Mouse (Mus musculus) CH12.LX (cell line): ENCODE measurements at regions not wholly inside any gene's neighbourhood (a gene's known extent, or its start where the extent isn't known, plus 50 kb on each side); places are given as distances from the start of the nearest gene placed in this dataset.
"Not testable (repeated sequence)": the region's sequence is repeated elsewhere in the genome, so short reads cannot be mapped to it uniquely, and the experiment has no call there.

Experiments
- DNase-seq: peaks from one replicate; pipeline ENCODE4 v3.0.0-alpha.2; 2013; ENCODE audit errors: extremely low read depth
- H3K27ac ChIP-seq: 2 replicates; pipeline ENCODE4 v1.5.1; 2012; ENCODE audit warnings: low read depth, mild to moderate bottlenecking, control low read depth, moderate library complexity; ENCODE audit not compliant: insufficient read depth
- H3K27me3 ChIP-seq: replicated peaks from 2 replicates; pipeline ENCODE3; 2012; ENCODE audit warnings: inconsistent platforms
- H3K36me3 ChIP-seq, 2 experiments: replicated peaks in 1 of 2; 2 replicates each; pipeline versions ENCODE3 to v1.6.1; 2012; ENCODE audit warnings: inconsistent platforms in 1 of 2, low read length in 1 of 2, mild to moderate bottlenecking in 1 of 2, mixed read lengths in 1 of 2, moderate library complexity in 1 of 2; ENCODE audit not compliant: control insufficient read depth in 1 of 2, insufficient read depth in 1 of 2
- H3K4me1 ChIP-seq, 2 experiments: 2 replicates each; pipeline ENCODE4 v1.6.1; 2012; ENCODE audit warnings: inconsistent platforms in 1 of 2, moderate library complexity in 1 of 2; ENCODE audit not compliant: insufficient read depth in 2 of 2, control insufficient read depth in 1 of 2
- H3K4me2 ChIP-seq: 2 replicates; pipeline ENCODE4 v1.6.1; 2012; ENCODE audit warnings: low read depth, mild to moderate bottlenecking, control low read depth; ENCODE audit not compliant: poor library complexity, insufficient read depth, severe bottlenecking
- H3K4me3 ChIP-seq, 3 experiments: fragments of 150-350 bp in 1 of 3; sonication (generic) in 1 of 3; replicated peaks in 1 of 3; 2 replicates each; pipeline versions ENCODE3 to v1.5.1; 2011 to 2012; ENCODE audit warnings: low read depth in 2 of 3, low read length in 2 of 3, mild to moderate bottlenecking in 2 of 3, moderate library complexity in 2 of 3, control low read depth in 1 of 3, improper control_type of control experiment in 1 of 3, inconsistent platforms in 1 of 3, mixed read lengths in 1 of 3; ENCODE audit not compliant: poor library complexity in 1 of 3
- H3K79me2 ChIP-seq: replicated peaks from 2 replicates; pipeline ENCODE4 v1.6.1; 2012; ENCODE audit warnings: mild to moderate bottlenecking, moderate library complexity; ENCODE audit not compliant: control insufficient read depth, poor library complexity, insufficient read depth, severe bottlenecking; ENCODE audit errors: extremely low read depth
- H3K9ac ChIP-seq: 2 replicates; pipeline ENCODE4 v1.6.1; 2012; ENCODE audit warnings: low read depth, mild to moderate bottlenecking, control low read depth, moderate library complexity; ENCODE audit not compliant: insufficient read depth
- H3K9me3 ChIP-seq: replicated peaks from 2 replicates; pipeline ENCODE3; 2012; ENCODE audit warnings: low read length, inconsistent platforms, mixed read lengths
- CHD1 ChIP-seq: IDR thresholded peaks from 2 replicates; pipeline ENCODE4 v1.6.1; 2012; ENCODE audit warnings: low read depth, low read length, improper control_type of control experiment, inconsistent platforms
- CHD2 ChIP-seq: IDR thresholded peaks from 2 replicates; pipeline ENCODE4 v1.6.1; 2011; ENCODE audit warnings: low read length, improper control_type of control experiment
- CTCF ChIP-seq, 2 experiments: IDR thresholded peaks in 1 of 2; conservative IDR thresholded peaks in 1 of 2; 2 replicates each; pipeline ENCODE4 v1.5.1; 2011 to 2012; ENCODE audit warnings: low read depth in 2 of 2, low read length in 2 of 2, improper control_type of control experiment in 1 of 2, inconsistent platforms in 1 of 2, mild to moderate bottlenecking in 1 of 2, moderate library complexity in 1 of 2
- E2F4 ChIP-seq: IDR thresholded peaks from 2 replicates; pipeline ENCODE4 v1.6.1; 2011; ENCODE audit warnings: low read depth, low read length, improper control_type of control experiment; ENCODE audit not compliant: insufficient replicate concordance
- GABPA ChIP-seq: IDR thresholded peaks from 2 replicates; pipeline ENCODE4 v1.6.1; 2012; ENCODE audit warnings: low read depth, low read length, improper control_type of control experiment, inconsistent platforms; ENCODE audit not compliant: insufficient replicate concordance
- HCFC1 ChIP-seq: IDR thresholded peaks from 2 replicates; pipeline ENCODE4 v1.6.1; 2012; ENCODE audit warnings: low read depth, mild to moderate bottlenecking, inconsistent platforms, low read length, improper control_type of control experiment
- IRF4 ChIP-seq: IDR thresholded peaks from 2 replicates; pipeline ENCODE4 v1.6.1; 2014; ENCODE audit warnings: low read depth, mild to moderate bottlenecking, inconsistent platforms, low read length, improper control_type of control experiment
- JUN ChIP-seq: IDR thresholded peaks from 2 replicates; pipeline ENCODE4 v1.6.1; 2011; ENCODE audit warnings: low read depth, mild to moderate bottlenecking, low read length, improper control_type of control experiment, moderate library complexity; ENCODE audit not compliant: insufficient read depth
- KAT2A ChIP-seq: IDR thresholded peaks from 2 replicates; pipeline ENCODE4 v1.6.1; 2012; ENCODE audit warnings: low read length, improper control_type of control experiment, inconsistent platforms; ENCODE audit not compliant: insufficient replicate concordance
- MAFK ChIP-seq: IDR thresholded peaks from 2 replicates; pipeline ENCODE4 v1.6.1; 2011; ENCODE audit warnings: low read length, improper control_type of control experiment; ENCODE audit not compliant: insufficient replicate concordance
- MAX ChIP-seq: IDR thresholded peaks from 2 replicates; pipeline ENCODE4 v1.6.1; 2011; ENCODE audit warnings: low read length, improper control_type of control experiment
- MAZ ChIP-seq: IDR thresholded peaks from 2 replicates; pipeline ENCODE4 v1.6.1; 2012; ENCODE audit warnings: low read depth, mild to moderate bottlenecking, inconsistent platforms, low read length, improper control_type of control experiment, moderate library complexity
- MEF2A ChIP-seq: IDR thresholded peaks from 2 replicates; pipeline ENCODE4 v1.6.1; 2014; ENCODE audit warnings: low read depth, mild to moderate bottlenecking, inconsistent platforms, low read length, improper control_type of control experiment, borderline replicate concordance
- MXI1 ChIP-seq: IDR thresholded peaks from 2 replicates; pipeline ENCODE4 v1.6.1; 2011; ENCODE audit warnings: mild to moderate bottlenecking, low read depth, low read length, improper control_type of control experiment
- MYC ChIP-seq: IDR thresholded peaks from 2 replicates; pipeline ENCODE4 v1.6.1; 2011; ENCODE audit warnings: low read depth, mild to moderate bottlenecking, improper control_type of control experiment, low read length
- NRF1 ChIP-seq: IDR thresholded peaks from 2 replicates; pipeline ENCODE4 v1.6.1; 2014; ENCODE audit warnings: low read depth, mild to moderate bottlenecking, inconsistent platforms, low read length, improper control_type of control experiment, moderate library complexity
- POLR2A ChIP-seq: IDR thresholded peaks from 2 replicates; pipeline ENCODE4 v1.6.1; 2011; ENCODE audit warnings: low read depth, mild to moderate bottlenecking, improper control_type of control experiment, low read length
- SIN3A ChIP-seq: IDR thresholded peaks from 2 replicates; pipeline ENCODE4 v1.6.1; 2012; ENCODE audit warnings: low read length, improper control_type of control experiment, inconsistent platforms
- SMC3 ChIP-seq: IDR thresholded peaks from 2 replicates; pipeline ENCODE4 v1.6.1; 2011; ENCODE audit warnings: low read depth, low read length, improper control_type of control experiment
- TBP ChIP-seq: conservative IDR thresholded peaks from 2 replicates; pipeline ENCODE4 v1.6.1; 2011; ENCODE audit warnings: low read depth, low read length, improper control_type of control experiment
- TCF12 ChIP-seq: IDR thresholded peaks from 2 replicates; pipeline ENCODE4 v1.6.1; 2014; ENCODE audit warnings: low read depth, mild to moderate bottlenecking, inconsistent platforms, low read length, improper control_type of control experiment
- USF1 ChIP-seq: IDR thresholded peaks from 2 replicates; pipeline ENCODE4 v1.6.1; 2014; ENCODE audit warnings: low read depth, mild to moderate bottlenecking, inconsistent platforms, low read length, improper control_type of control experiment
- USF2 ChIP-seq: conservative IDR thresholded peaks from 2 replicates; pipeline ENCODE4 v1.6.1; 2011; ENCODE audit warnings: low read depth, low read length, improper control_type of control experiment
- ZC3H11A ChIP-seq: IDR thresholded peaks from 2 replicates; pipeline ENCODE4 v1.6.1; 2012; ENCODE audit warnings: low read depth, mild to moderate bottlenecking, inconsistent platforms, low read length, improper control_type of control experiment
- ZMIZ1 ChIP-seq: IDR thresholded peaks from 2 replicates; pipeline ENCODE4 v1.6.1; 2012; ENCODE audit warnings: low read depth, mild to moderate bottlenecking, inconsistent platforms, low read length, improper control_type of control experiment
- dilution Hi-C: fragments of 300-500 bp; cut with MboI; formaldehyde crosslinking; loops from 2 replicates; pipeline ENCODE4 v1.14.3; 2020; ENCODE audit warnings: low sequenced_read_pairs; ENCODE audit not compliant: extremely low pct_unique_long_range_greater_than_20kb, extremely low pct_ligation_motif_present
- in situ Hi-C: fragments of 300-500 bp; cut with MboI; formaldehyde crosslinking; loops from 3 replicates; pipeline ENCODE4 v1.14.3; 2019; ENCODE audit warnings: low sequenced_read_pairs, low pct_ligation_motif_present, low pct_unique_long_range_greater_than_20kb, mixed read lengths

GRCm38 (mm10) chr13:97333801-97334534 is 93.1 kb downstream of the Enc1 start:
- Histone ChIP-seq H3K4me1 (no peaks in the 10 kb centered on the region), H3K4me2 (no peak overlapping the region), H3K79me2 (no peaks in the 10 kb centered on the region), H3K4me3 (no peak overlapping the region), H3K9ac (no peak overlapping the region), H3K27me3 (no peaks in the 10 kb centered on the region), H3K36me3 (no peaks in the 10 kb centered on the region), H3K9me3 (peaks cover 24% of the 10 kb centered on the region), H3K27ac (no peak overlapping the region)
- DNase-seq, result no peak
- dilution Hi-C loops (no loop called here), in situ Hi-C loops (no loop called here)
- no peak for TF ChIP-seq MEF2A
- no peak for TF ChIP-seq SMC3
- TF ChIP-seq MAX, result no peak
- TF ChIP-seq HCFC1, result no peak
- no peak for TF ChIP-seq MXI1
- no peak for TF ChIP-seq MYC
- TF ChIP-seq USF2, result no peak
- no peak for TF ChIP-seq CTCF (conservative IDR thresholded peaks at IDR 0.05 in 1 of 2, IDR thresholded peaks at IDR 0.05 in 1 of 2; ENCODE audit: low read depth in 2 of 2, low read length in 2 of 2)
- no peak for TF ChIP-seq CHD1
- TF ChIP-seq TBP, result no peak
- no peak for TF ChIP-seq E2F4
- no peak for TF ChIP-seq GABPA
- no peak for TF ChIP-seq CHD2
- no peak for TF ChIP-seq TCF12
- no peak for TF ChIP-seq USF1
- no peak for TF ChIP-seq JUN
- TF ChIP-seq SIN3A, result no peak
- TF ChIP-seq NRF1, result no peak
- no peak for TF ChIP-seq ZMIZ1
- TF ChIP-seq ZC3H11A, result no peak

DNA sequence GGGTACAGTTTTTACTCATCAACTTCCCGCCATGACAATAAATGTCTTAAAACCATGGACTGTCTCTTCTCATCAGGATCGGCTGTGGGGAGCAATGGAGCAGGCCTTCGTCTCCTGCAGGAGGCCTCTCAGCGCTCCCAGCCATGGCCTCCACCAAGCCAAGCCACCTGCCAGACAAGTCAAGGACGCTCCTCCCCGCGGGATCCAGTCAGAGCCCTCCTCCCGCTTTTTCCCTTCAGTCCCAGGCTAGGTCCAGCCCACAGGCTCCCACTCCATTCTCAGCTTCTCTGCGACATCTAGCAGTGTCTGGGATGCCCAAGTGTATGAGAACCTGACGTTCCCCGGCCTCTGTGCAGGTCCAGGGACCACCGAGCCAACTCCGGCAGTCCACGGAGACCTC is 90.2 kb downstream of the Enc1 start:
- H3K4me1 ChIP-seq, result no peaks in the 10 kb centered on the region
- DNase-seq, result no peak
- H3K79me2 ChIP-seq, result no peaks in the 10 kb centered on the region
- no peak for TF ChIP-seq IRF4
- TF ChIP-seq MAZ, result no peak
- no peak for TF ChIP-seq MAFK
- TF ChIP-seq SMC3, result no peak
- TF ChIP-seq POLR2A, result no peak
- no peak for TF ChIP-seq MEF2A
- TF ChIP-seq CHD2, result no peak
- no peak for TF ChIP-seq SIN3A
- TF ChIP-seq KAT2A, result no peak
- dilution Hi-C loops (no loop called here), in situ Hi-C loops (no loop called here)
- no peaks in the 10 kb centered on the region for H3K36me3 ChIP-seq
- no peak overlapping the region for H3K9ac ChIP-seq
- no peaks in the 10 kb centered on the region for H3K27me3 ChIP-seq
- no peak overlapping the region for H3K4me3 ChIP-seq
- no peak overlapping the region for H3K4me2 ChIP-seq
- H3K27ac ChIP-seq, result no peak overlapping the region
- H3K9me3 ChIP-seq, result peaks cover 33% of the 10 kb centered on the region

DNA sequence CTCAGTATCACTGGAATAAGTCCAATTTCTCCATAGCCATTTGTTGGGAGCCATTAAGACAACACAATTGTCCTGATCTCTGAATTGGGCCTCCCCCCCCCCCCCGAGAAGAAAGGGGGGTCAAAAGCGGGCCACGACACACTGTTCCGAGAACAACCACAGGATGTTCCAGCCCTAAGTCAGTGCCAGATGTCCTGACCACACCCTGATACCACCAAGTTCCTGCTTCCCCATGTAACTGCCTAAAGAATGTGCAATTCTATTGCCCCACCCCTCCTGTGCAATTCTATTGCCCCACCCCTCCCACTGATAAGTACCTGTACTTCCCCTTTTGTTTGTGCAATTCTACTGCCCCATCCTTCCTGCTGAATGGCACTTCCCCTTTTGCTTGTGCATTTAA is 80.4 kb downstream of the Enc1 start:
- H3K4me3 ChIP-seq, H3K36me3 ChIP-seq, H3K27me3 ChIP-seq, dilution Hi-C loops, H3K9ac ChIP-seq, H3K27ac ChIP-seq, H3K4me1 ChIP-seq, in situ Hi-C loops, H3K4me2 ChIP-seq, H3K79me2 ChIP-seq, DNase-seq: not testable (repeated sequence)
- H3K9me3 ChIP-seq, result peaks cover 34% of the 10 kb centered on the region
